Mouse (Mus musculus): ENCODE measurements around the gene Esp34.

Esp34 gene

GRCm38 (mm10) chr17:38553892-38554291, at the start of gene Esp34:
Gene Esp34, plus strand, starts transcription at chr17:38554192.
- DNase-seq (ENCODE audit: low spot score in 2 of 2) = no peak

- no peak for DNase-seq (ENCODE audit: low spot score in 2 of 2)
Observed at GRCm38 (mm10) chr17:38562527-38562926, 8.5 kb downstream of the Esp34 start.

All from cerebellum, postnatal 4 days (tissue).